12 mouse cellular contexts compared by ENCODE assay signal in the genomic region with DNA sequence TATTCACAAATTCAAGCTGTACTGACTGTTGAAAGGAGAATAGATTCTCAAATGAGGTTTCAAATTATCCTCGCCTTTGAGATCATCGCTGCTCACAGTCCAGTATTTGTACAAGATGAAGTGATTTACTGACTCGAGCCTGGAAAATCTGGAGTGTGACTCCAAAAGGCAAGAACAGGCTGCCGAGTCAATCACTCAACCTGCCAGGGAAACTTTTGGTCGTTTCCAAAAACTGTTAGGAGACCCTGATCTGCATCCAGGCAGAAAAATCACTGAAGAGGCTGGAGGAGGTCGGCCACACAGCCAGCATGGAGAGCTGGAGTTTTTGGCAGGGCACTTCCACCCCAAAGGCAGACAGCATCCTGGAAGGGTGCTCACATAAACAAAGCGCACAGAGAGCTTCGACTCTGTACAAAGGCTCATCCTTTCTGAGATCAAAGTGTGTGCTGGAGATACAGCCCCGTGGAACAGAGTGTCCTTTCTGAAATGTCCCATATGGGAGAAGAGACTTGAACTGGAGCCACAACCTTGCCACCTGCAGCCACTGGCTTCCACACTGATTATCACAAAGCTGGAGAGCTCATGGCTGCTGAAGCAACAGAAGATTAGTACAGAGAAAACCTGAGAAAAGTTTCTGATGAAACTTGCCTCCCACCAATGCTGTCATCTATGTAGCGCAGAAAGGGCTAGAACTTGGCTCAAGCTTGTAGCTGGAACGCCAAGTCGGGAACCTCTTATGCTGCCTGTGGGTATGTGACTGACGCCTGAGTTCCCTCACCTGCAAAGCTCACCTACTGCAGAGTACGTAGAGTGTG.
DNase-seq lines count a peak whose midpoint lies in the region; ATAC-seq lines count a peak whose summit lies in the region.
"Had no signal": no experiment of that assay in that cellular context is flagged by ENCODE, and none has a peak within 500 bp of the region (broad histone marks: within the 10 kb centered on the region; RNA-seq: fewer than 3 reads in every experiment).

No protein-coding gene starts in this region.

- H3K27ac ChIP-seq in heart, embryonic 10.5 days = no peak overlapping the region
- peak overlapping the region; percentile 52 for H3K27ac ChIP-seq in intestine, embryonic 14.5 days (ENCODE audit: low read depth)
- H3K27ac ChIP-seq in stomach, embryonic 16.5 days (ENCODE audit: low read length) = peak overlapping the region; percentile 14

- H3K27me3 ChIP-seq in heart, embryonic 10.5 days (ENCODE audit: insufficient read depth, poor library complexity, severe bottlenecking) = 0 out of 2 replicates have a peak, but pooled peaks cover 3% of the 10 kb centered on the region
- no peaks in the 10 kb centered on the region for H3K27me3 ChIP-seq in intestine, embryonic 14.5 days (replicated peaks; ENCODE audit: control insufficient read depth, insufficient read depth, low read length)
- H3K27me3 ChIP-seq in stomach, embryonic 16.5 days (ENCODE audit: control insufficient read depth, insufficient read depth, low read length) = no peaks in the 10 kb centered on the region
- H3K27me3 ChIP-seq: Patski had no signal

- H3K9ac ChIP-seq in intestine, embryonic 14.5 days (ENCODE audit: low read length) = no peak overlapping the region
- H3K9ac ChIP-seq in stomach, embryonic 16.5 days (ENCODE audit: low read length) = no peak overlapping the region

- 76% methylated on average over 14 of the region's 14 CpGs for WGBS in heart, embryonic 10.5 days
- WGBS in intestine, embryonic 14.5 days = 50% methylated on average over 14 of the region's 14 CpGs
- 50% methylated on average over 14 of the region's 14 CpGs for WGBS in stomach, embryonic 16.5 days

- DNase-seq in heart, postnatal 14 days = peak; percentile 9 to 10
- no peak for DNase-seq in heart, embryonic 10.5 days (ENCODE audit: low spot score)
- peak; percentile 17 for DNase-seq in ovary, adult 18-20 months (ENCODE audit: low spot score)
- DNase-seq in ovary, postnatal 36 days (ENCODE audit: low spot score) = no peak
- no peak for DNase-seq in intestine, embryonic 14.5 days (ENCODE audit: low spot score)
- no peak for DNase-seq in adrenal gland, postnatal 4 days (ENCODE audit: low spot score in 2 of 2)
- DNase-seq in left cerebral cortex, adult 9 months (ENCODE audit: low spot score in 2 of 2) = no peak
- DNase-seq: adrenal gland, adult 8-10 months; liver had no signal

- no peak for ATAC-seq in intestine, embryonic 14.5 days (replicated peaks; ENCODE audit: low FRiP score, low TSS enrichment, low read depth)
- peak; percentile 78 for ATAC-seq in stomach, embryonic 16.5 days (ENCODE audit: insufficient read depth, low FRiP score)
- ATAC-seq: Patski had no signal

- peaks cover 6% of the 10 kb centered on the region for H3K4me1 ChIP-seq in heart, embryonic 10.5 days
- H3K4me1 ChIP-seq in intestine, embryonic 14.5 days (replicated peaks; ENCODE audit: control insufficient read depth, insufficient read depth, low read length) = peaks cover 33% of the 10 kb centered on the region
- H3K4me1 ChIP-seq in stomach, embryonic 16.5 days (ENCODE audit: control insufficient read depth, insufficient read depth, low read length) = 0 out of 2 replicates have a peak, but pooled peaks cover 4% of the 10 kb centered on the region

- no peak overlapping the region for H3K4me2 ChIP-seq in intestine, embryonic 14.5 days (ENCODE audit: low read length)
- H3K4me2 ChIP-seq in stomach, embryonic 16.5 days (ENCODE audit: low read depth, low read length) = no peak overlapping the region
- H3K4me2 ChIP-seq: midbrain, embryonic 11.5 days had no signal

- no peaks in the 10 kb centered on the region for H3K36me3 ChIP-seq in heart, embryonic 10.5 days
- H3K36me3 ChIP-seq in intestine, embryonic 14.5 days (ENCODE audit: control insufficient read depth, insufficient read depth, low read length) = no peaks in the 10 kb centered on the region
- no peaks in the 10 kb centered on the region for H3K36me3 ChIP-seq in stomach, embryonic 16.5 days (ENCODE audit: control insufficient read depth, insufficient read depth, low read length)

- no peaks in the 10 kb centered on the region for H3K9me3 ChIP-seq in heart, embryonic 10.5 days
- H3K9me3 ChIP-seq in intestine, embryonic 14.5 days (ENCODE audit: control insufficient read depth, low read length) = no peaks in the 10 kb centered on the region
- no peaks in the 10 kb centered on the region for H3K9me3 ChIP-seq in stomach, embryonic 16.5 days (replicated peaks; ENCODE audit: control insufficient read depth, low read length)

- intact Hi-C loops in heart, postnatal 14 days (cut with DNase I) = no loop called here

- no peak overlapping the region for H3K4me3 ChIP-seq in heart, embryonic 10.5 days
- H3K4me3 ChIP-seq in intestine, embryonic 14.5 days (ENCODE audit: low read depth, low read length) = no peak overlapping the region
- H3K4me3 ChIP-seq in stomach, embryonic 16.5 days (replicated peaks; ENCODE audit: low read length) = no peak overlapping the region

Comparison
In these comparisons a context has a peak if more than half of its experiments do, and no peak if none do; other contexts are left out.
1. DNase-seq: peak in heart, postnatal 14 days (2 of 2) and ovary, adult 18-20 months (single experiment); none in heart, embryonic 10.5 days (single experiment), ovary, postnatal 36 days (single experiment), intestine, embryonic 14.5 days (single experiment), adrenal gland, postnatal 4 days (0 of 2) and left cerebral cortex, adult 9 months (0 of 2).